Mouse (Mus musculus): ENCODE measurements around the gene Fbp1.

DNA sequence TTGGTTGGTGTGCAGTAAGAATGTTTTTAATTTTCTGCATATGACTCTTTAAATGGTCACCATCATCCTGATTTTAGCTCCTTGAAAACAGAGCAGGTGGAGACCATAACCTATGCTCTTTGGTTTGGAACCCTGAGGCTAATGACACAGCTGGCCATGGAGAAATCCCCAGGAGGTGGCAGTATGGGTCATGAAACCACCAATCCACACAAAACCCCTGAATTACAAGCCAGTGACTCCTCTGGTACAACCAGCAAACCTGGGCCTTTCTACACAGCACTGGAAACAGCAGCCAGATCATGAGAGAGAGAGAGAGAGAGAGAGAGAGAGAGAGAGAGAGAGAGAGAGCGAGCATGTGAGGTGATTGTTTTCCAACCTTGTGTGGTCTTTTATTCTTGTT lies 38.4 kb upstream of the Fbp1 start:
- TF ChIP-seq CTCF (IDR thresholded peaks at IDR 0.05; ENCODE audit: borderline replicate concordance, insufficient read depth, low read length): peak; percentile 6; the same call in 1 of the 2 replicates
- TF ChIP-seq POLR2A (IDR thresholded peaks at IDR 0.05; ENCODE audit: low read depth, low read length): no peak

Data from embryonic fibroblast, embryonic 13.5 days (primary cell).